Mouse (Mus musculus): ENCODE results near the gene Jag2.

DNA sequence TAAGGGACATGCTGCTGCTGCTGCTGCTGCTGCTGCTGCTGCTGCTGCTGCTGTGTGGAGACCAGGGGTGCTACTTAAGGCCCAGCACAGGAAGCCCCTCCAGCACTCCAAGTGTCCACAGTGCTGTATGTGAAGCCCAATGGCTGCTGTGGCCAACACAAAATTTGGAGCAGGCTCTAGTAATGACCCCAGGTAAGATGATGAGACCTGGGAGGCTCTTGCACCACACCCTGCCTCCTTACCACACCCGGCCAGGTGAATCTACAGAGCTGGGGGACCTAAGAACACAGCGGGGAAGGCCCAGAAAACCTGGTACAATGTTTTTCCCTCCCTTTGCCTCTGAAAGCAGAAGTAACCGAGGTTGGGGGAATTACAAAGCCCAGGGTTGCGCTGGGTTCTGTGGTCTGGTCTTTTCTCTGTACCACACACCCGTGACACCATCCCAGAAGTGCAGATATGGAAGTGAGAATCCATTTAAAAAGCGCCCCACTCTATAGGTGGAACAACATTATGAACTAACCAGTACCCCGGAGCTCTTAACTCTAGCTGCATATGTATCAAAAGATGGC, 62.4 kb downstream of the Jag2 start:
- no peak for TF ChIP-seq CTCF (IDR thresholded peaks at IDR 0.05; ENCODE audit: low read depth)
- no peak for TF ChIP-seq EP300 (IDR thresholded peaks at IDR 0.05; ENCODE audit: low read depth)

All from liver, postnatal 0 days (tissue).